Mouse (Mus musculus) layer of hippocampus, adult 18-20 months (tissue): ENCODE measurements around the gene Olfr6. TPM values are rescaled to one million over a fixed set of nuclear protein-coding genes. Genes with fewer than 3 reads are reported as not detected.
"Not testable (repeated sequence)": the region's sequence is repeated elsewhere in the genome, so short reads cannot be mapped to it uniquely, and the experiment has no call there.

ENCODE experiments used
- DNase-seq, 2 experiments: peaks; one replicate each; pipeline ENCODE4 v3.0.0; 2022; ENCODE audit warnings: low spot score in 2 of 2
- long read RNA-seq: library from polyadenylated mRNA; stranded (forward); transcript quantifications from one replicate; pipeline ENCODE4 v2.0.0, GENCODE M21; 2021
- total RNA-seq, 2 experiments: library from RNA; stranded (reverse); gene quantifications; 2 replicates each; pipeline ENCODE4 v1.2.3; 2021

Olfr6 gene
- not detected for total RNA-seq
- long read RNA-seq, result 0 reads

DNA sequence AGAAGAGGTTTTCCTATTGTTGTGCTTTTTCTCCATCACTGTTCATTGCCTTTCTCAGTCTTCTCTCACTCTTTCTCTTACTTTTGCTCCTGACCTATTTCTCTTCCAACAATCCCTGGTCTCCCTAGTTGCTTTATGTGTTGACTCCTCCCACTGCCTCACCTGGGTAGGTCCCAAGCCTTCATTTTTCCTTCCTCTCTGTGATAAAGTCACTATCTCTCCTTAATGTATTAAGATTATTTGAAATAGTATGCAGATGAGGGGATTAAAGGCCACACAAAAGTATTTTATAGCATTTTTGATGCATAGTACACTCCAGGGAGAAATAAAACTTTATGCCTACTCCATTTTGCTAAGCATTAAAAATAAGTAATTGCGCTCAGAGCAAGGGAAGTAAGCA, at the start of gene Olfr6:
TSS of gene Olfr6 (minus strand) at position 101 of the 400 bp plus-strand sequence.
- no peak for DNase-seq

DNA sequence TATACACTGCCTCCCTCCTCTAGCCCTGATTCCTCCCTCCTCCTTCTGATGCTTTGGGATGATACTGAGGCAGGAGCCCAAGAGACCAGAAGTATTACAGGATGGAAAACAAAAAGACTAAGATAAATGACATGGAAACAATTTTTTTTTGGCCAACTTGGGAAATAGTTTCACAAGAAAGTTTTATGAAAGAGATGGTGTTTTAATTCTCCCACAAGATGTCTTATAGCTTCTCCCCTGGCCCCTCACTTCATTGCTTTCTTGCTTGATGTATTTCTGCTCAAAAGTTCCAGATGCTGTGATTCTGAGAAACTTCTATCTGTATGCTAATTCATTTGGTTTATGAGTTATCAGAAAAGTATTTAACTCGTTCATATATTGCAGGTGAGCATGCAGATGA, 42.2 kb upstream of the Olfr6 start, which contains the start of gene Olfr2:
TSS of gene Olfr2 (minus strand) at position 101 of the 400 bp plus-strand sequence.
- no peak for DNase-seq

DNA sequence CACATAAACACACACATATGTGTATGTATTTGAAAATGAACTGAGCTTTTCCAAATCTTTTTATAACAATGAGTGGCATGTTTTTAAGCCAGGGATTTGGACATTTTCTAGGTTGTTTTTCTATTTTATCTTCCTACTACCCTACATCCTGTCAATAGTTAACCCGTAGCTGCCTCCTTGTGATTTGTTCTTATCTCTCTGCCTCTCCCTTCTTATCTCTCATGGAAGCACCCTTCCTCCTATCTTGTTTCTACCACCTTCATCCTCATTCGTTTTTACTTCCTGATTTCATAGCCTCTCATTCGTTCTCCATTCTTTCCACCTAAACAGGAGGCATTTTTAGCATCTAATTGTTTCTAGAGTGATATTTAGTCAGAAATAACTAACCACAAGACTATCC, 40.4 kb upstream of the Olfr6 start:
- DNase-seq, result no peak

DNA sequence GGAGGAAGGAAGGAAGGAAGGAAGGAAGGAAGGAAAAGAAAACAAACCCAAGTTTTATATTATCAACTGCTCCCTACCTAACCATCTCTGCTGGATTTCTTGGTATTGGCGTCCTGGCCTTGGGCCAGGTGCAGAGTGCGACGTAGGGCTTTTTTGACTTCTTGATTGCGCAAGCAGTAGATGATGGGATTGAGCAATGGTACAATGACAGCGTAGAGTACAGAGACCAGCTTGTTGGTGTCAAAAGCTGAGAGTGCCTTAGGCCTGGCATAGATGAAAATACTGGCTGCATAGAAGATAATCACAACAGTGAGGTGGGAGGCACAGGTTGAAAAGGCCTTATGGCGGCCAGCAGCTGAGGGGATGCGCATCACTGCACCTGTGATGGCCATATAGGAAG, 37.1 kb upstream of the Olfr6 start:
- no peak for DNase-seq

DNA sequence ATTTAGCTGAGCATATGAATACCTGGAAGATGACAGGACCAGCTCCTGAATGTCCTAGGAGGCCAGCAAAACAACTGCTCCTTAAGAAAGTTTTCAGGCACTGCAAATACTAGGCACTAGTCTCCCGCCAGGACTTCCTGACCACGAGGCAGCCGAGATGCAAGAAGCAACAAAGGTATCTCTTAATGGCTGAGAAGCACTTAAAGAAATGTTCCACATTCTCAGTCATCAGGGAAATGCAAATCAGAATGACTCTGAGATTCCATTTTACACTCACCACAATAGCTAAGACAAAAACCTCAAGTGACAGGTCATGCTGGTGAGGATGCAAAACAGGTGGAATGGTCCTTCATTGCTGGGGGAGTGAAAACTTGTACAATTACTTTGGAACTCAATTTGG, 21.5 kb upstream of the Olfr6 start:
- no peak for DNase-seq

DNA sequence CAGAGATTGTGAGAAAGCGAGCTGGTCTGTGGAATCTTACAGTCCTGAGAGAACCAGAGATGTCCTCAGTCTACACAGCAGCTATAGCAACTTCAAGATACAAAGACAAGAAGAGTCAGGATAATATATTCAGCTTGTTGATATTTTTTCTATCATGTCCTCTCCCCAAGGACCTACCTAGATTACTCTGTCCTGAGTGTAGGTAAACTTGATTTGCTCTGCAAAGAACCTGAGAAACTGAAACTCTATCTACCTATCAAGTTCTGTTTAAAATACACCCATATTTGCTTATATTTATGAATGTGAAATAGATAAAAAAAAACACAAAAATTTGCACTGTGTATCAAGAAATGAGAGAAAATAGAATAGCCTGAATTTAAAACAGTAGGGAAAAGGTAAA, 11.6 kb upstream of the Olfr6 start, which contains the start of gene Olfr711:
TSS of gene Olfr711 (minus strand) at position 101 of the 400 bp plus-strand sequence.
- no peak for DNase-seq

DNA sequence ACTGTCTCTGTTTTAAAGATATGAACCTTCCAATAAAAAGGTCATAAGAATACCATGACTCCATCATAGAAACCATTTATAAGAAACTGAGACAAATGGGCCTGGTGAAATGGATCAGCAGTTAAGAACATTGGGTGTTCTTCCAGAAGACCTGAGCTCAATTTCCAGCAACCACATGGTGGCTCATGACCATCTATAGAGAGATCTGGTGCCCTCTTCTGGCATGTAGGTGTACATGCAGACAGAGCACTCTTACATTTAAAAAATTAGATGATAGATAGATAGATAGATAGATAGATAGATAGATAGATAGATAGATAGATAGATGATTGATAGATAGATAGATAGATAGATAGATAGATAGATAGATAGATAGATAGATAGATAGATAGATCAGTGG, 3.8 kb upstream of the Olfr6 start:
- not testable (repeated sequence) for DNase-seq

DNA sequence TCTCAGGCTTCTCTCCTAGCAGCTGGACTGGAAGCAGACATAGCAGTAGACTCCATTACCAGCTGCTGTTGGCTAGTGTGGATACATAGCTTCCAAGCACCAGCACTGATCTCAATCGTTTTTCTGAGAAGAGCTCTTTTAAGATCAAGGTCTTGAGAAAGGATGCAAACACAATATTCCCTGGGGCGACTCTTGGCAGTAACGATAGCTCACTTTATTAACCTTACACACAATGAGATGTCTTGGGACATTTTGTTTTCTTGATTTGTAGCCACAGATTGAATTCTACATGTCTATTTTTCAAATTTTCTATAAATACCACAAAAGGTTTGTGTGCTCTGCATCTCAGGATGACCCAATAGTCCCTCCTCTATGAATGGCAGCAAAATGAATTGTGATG, 15.5 kb downstream of the Olfr6 start, which contains the start of gene Olfr710:
TSS of gene Olfr710 (minus strand) at position 101 of the 400 bp plus-strand sequence.
- DNase-seq, result no peak

DNA sequence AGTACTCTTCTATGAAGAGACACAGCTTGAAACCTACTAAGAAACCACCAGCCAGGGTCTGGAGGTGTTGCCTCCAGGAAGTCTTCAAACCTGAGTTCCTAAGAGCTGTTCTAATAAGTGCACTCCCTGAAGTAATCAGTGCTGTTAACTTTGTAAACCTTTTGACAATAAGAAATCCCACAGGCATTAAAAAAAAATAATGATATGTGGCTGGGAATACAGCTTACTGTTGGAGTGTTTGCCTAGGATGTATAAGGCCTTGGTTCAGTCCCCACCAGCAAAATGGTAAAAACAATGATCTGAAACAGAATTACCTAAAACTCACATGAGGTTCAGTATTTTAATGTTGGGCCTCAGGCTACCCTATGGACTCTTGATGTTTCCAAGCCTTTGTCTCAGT, 31.6 kb downstream of the Olfr6 start, which contains the start of gene Olfr709-ps1:
TSS of gene Olfr709-ps1 (minus strand) at position 101 of the 400 bp plus-strand sequence.
- no peak for DNase-seq

DNA sequence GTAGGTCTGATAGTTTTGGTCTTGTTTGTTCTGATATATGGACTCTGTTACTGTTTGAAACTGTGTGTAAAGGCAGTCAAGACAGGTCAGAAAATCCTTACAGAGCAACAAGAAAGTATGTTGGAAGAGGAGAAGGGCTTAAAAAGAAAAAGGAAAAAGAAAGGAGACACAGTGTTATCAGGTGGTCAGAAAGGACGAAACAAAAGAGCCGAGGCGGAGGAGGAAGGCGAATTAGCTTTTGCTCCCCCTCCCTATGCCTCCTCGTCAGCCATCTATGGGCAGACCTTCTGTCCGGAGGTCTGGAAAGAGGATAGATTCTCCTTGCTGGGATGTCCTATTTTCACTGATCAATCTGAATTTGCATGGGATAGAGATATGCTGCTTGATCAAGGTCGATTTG, 42.8 kb downstream of the Olfr6 start:
- DNase-seq, result not testable (repeated sequence)

DNA sequence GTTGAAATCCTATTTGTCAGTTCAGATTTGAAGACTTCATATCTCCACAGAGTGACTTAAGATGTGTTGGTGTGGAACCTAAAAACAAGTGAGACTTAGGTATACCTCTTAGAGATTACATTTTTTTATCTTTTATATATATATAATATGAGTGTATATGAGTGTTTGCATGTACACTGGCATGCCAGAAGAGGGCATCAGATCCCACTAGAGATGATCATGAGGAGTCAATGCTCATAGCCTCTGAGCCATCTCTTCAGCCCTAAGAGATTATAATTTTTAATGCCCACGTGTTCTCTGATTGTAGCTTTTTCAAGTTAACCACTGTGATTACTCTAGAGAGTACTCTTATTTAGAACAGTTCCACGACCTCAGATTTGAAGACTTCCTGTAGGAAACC, 56.1 kb downstream of the Olfr6 start, which contains the start of gene Olfr1532-ps1:
TSS of gene Olfr1532-ps1 (plus strand) at position 326 of the 400 bp plus-strand sequence.
- DNase-seq, result no peak

Other genes with a start within 250 kb of the Olfr6 start
- gene Olfr695, start 247.5 kb downstream of the Olfr6 start, total RNA-seq, result not detected
- not detected for gene Olfr697, start 221.5 kb downstream of the Olfr6 start, total RNA-seq
- not detected for gene Olfr698, start 208.5 kb downstream of the Olfr6 start, total RNA-seq
- not detected for gene Olfr699, start 170.7 kb downstream of the Olfr6 start, total RNA-seq
- not detected for gene Olfr700, start 155.1 kb downstream of the Olfr6 start, total RNA-seq
- not detected for gene Olfr701, start 149.8 kb downstream of the Olfr6 start, total RNA-seq
- not detected for gene Olfr702, start 130.0 kb downstream of the Olfr6 start, total RNA-seq
- gene Olfr703, start 120.6 kb downstream of the Olfr6 start, total RNA-seq, result not detected
- not detected for gene Olfr704, start 100.8 kb downstream of the Olfr6 start, total RNA-seq
- not detected for gene Olfr705, start 87.0 kb downstream of the Olfr6 start, total RNA-seq
- gene Olfr706, start 75.8 kb downstream of the Olfr6 start, total RNA-seq, result not detected
- not detected for gene Olfr707, start 62.7 kb downstream of the Olfr6 start, total RNA-seq
- not detected for gene Olfr1532-ps1, start 55.9 kb downstream of the Olfr6 start, total RNA-seq
- not detected for gene Olfr709-ps1, start 31.7 kb downstream of the Olfr6 start, total RNA-seq
- gene Olfr710, start 15.6 kb downstream of the Olfr6 start, total RNA-seq, result not detected
- not detected for gene Olfr711, start 11.5 kb upstream of the Olfr6 start, total RNA-seq
- gene Olfr2, start 42.1 kb upstream of the Olfr6 start, total RNA-seq, result not detected
- not detected for gene Olfr713, start 67.2 kb upstream of the Olfr6 start, total RNA-seq
- not detected for gene Olfr714, start 107.0 kb upstream of the Olfr6 start, total RNA-seq
- not detected for gene Olfr17, start 129.3 kb upstream of the Olfr6 start, total RNA-seq
- gene Olfr715b, start 146.4 kb upstream of the Olfr6 start, total RNA-seq, result not detected
- not detected for gene Olfr715, start 167.1 kb upstream of the Olfr6 start, total RNA-seq
- gene Olfr716, start 174.4 kb upstream of the Olfr6 start, total RNA-seq, result not detected
- not detected for gene Nlrp14, start 203.1 kb upstream of the Olfr6 start, total RNA-seq
- gene Rbmxl2, start 245.5 kb upstream of the Olfr6 start, total RNA-seq, result not detected